Mouse (Mus musculus) heart, embryonic 12.5 days (tissue): ENCODE results near the gene 2610021A01Rik. TPM values are rescaled to one million over a fixed set of nuclear protein-coding genes. Genes with fewer than 3 reads are reported as not detected.
"Not testable (repeated sequence)": the region's sequence is repeated elsewhere in the genome, so short reads cannot be mapped to it uniquely, and the experiment has no call there.

Experiments
- ATAC-seq: fragments of 200-750 bp; cut with Nextera tagmentation; 2 replicates; pipeline ENCODE4 v1.8.0; 2017; ENCODE audit warnings: moderate TSS enrichment, moderate library complexity; ENCODE audit not compliant: insufficient number of reproducible peaks, low FRiP score
- H3K27ac ChIP-seq: fragments of 300-500 bp; sonication (generic); 2 replicates; pipeline ENCODE4 v1.5.1; 2016; ENCODE audit warnings: mild to moderate bottlenecking, moderate library complexity; ENCODE audit not compliant: poor library complexity, severe bottlenecking
- H3K27me3 ChIP-seq: fragments of 300-500 bp; sonication (generic); replicated peaks from 2 replicates; pipeline ENCODE4 v1.6.1; 2016; ENCODE audit warnings: mild to moderate bottlenecking, moderate library complexity
- H3K36me3 ChIP-seq: fragments of 300-500 bp; sonication (generic); 2 replicates; pipeline ENCODE4 v1.6.1; 2016; ENCODE audit warnings: mild to moderate bottlenecking, moderate library complexity
- H3K4me1 ChIP-seq: fragments of 300-500 bp; sonication (generic); replicated peaks from 2 replicates; pipeline ENCODE4 v1.6.1; 2016; ENCODE audit warnings: mild to moderate bottlenecking
- H3K4me2 ChIP-seq: fragments of 300-500 bp; sonication (generic); 2 replicates; pipeline ENCODE4 v1.6.1; 2016; ENCODE audit warnings: mild to moderate bottlenecking, moderate library complexity
- H3K4me3 ChIP-seq: fragments of 300-500 bp; sonication (generic); 2 replicates; pipeline ENCODE4 v1.5.1; 2016; ENCODE audit warnings: mild to moderate bottlenecking
- H3K9ac ChIP-seq: fragments of 300-500 bp; sonication (generic); 2 replicates; pipeline ENCODE4 v1.6.1; 2016; ENCODE audit warnings: mild to moderate bottlenecking, moderate library complexity
- H3K9me3 ChIP-seq: fragments of 300-500 bp; sonication (generic); replicated peaks from 2 replicates; pipeline ENCODE4 v1.6.1; 2016; ENCODE audit warnings: mild to moderate bottlenecking, moderate library complexity
- WGBS: fragments of 180-500 bp; shearing (Covaris S2); methylation state at CpG from one replicate; pipeline ENCODE4 v1.1.7; 2016; 5-methylcytosine and 5-hydroxymethylcytosine counted together
- polyA plus RNA-seq: library from polyadenylated mRNA; unstranded; fragments of >200 nt; fragmentation: Nextera tagmentation; extraction: Ambion mirVana; gene quantifications from 2 replicates; pipeline ENCODE4 v1.2.1, GENCODE M21; 2016

Gene 2610021A01Rik
- 8.3 and 9.1 TPM in 2 replicates for polyA plus RNA-seq

DNA sequence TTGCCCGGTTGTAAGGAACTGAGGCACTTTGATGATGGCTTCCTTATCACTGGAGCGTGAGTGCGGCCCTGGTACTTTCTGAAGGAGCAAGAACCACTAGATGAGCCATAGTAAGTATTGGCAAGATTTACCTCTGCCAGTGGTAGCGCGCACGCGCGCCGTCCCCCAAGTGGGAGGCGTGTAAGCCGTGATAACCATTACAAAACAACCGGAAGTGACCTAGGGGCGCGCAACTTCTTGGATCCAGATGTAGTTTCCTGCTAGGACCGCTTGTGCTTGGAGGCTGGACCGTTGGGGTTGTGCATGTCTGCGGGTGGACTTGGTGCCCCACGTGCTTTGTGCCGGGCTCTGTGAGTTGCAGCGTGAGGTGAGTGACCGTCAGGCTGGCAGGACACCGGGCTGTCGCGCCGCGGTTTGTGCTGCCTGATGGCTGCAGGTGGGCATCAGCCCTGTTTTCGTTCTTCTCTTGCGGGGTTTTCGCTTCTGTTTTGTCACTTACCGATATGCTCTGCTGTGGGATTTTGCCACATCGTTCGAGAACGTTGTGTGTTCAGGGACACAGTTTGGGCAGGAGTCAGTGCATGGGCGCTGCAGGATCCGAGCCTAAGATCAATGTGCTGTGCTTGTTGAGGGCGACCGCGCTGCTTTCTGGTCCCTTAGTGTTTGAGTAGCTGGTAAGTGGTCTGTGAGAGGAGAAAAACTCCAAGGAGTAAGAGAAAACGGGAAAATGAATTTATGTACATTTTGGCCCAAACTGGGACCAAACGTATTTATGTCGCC is at the start of gene 2610021A01Rik:
Gene 2610021A01Rik, plus strand, starts transcription at position 197 of the 780 bp plus-strand sequence.
- H3K4me2 ChIP-seq: peak within 1 kb of the TSS; percentile 85
- no peaks in the 10 kb centered on the region for H3K9me3 ChIP-seq
- H3K4me1 ChIP-seq: peaks cover 6% of the 10 kb centered on the region
- WGBS: under 1% methylated on average over 41 of the region's 41 CpGs
- H3K27me3 ChIP-seq: no peaks in the 10 kb centered on the region
- H3K27ac ChIP-seq: peak within 1 kb of the TSS; percentile 57
- peak within 1 kb of the TSS; percentile 82 for H3K9ac ChIP-seq
- peak; percentile 98 for ATAC-seq
- no peaks in the 10 kb centered on the region for H3K36me3 ChIP-seq
- H3K4me3 ChIP-seq: peak within 1 kb of the TSS; percentile 81

- H3K4me1 ChIP-seq: no peaks in the 10 kb centered on the region
- H3K27ac ChIP-seq: no peak overlapping the region
- no peaks in the 10 kb centered on the region for H3K36me3 ChIP-seq
Observed at GRCm38 (mm10) chr7:41560681-41561080, 38.3 kb upstream of the 2610021A01Rik start.

GRCm38 (mm10) chr7:41573562-41573961 is 25.5 kb upstream of the 2610021A01Rik start, which contains the start of gene Gm6871:
TSS of gene Gm6871 (minus strand) at chr7:41573662.
- not testable (repeated sequence) for H3K4me3 ChIP-seq, ATAC-seq, H3K4me1 ChIP-seq, H3K9ac ChIP-seq, H3K36me3 ChIP-seq, H3K27me3 ChIP-seq, H3K4me2 ChIP-seq, H3K27ac ChIP-seq
- H3K9me3 ChIP-seq: peaks cover 10% of the 10 kb centered on the region
- 77% methylated on average over 6 of the region's 6 CpGs for WGBS

More at GRCm38 (mm10) chr7:41560681-41561080, 38.3 kb upstream of the 2610021A01Rik start:
- H3K27me3 ChIP-seq: no peaks in the 10 kb centered on the region
- 70% methylated on average over 8 of the region's 8 CpGs for WGBS
- ATAC-seq: no peak
- peaks cover 25% of the 10 kb centered on the region for H3K9me3 ChIP-seq
- H3K4me2 ChIP-seq: no peak overlapping the region
- H3K9ac ChIP-seq: no peak overlapping the region
- H3K4me3 ChIP-seq: no peak overlapping the region

- Histone ChIP-seq H3K36me3 (no peaks in the 10 kb centered on the region), H3K4me2 (no peak overlapping the region), H3K27ac (no peak overlapping the region), H3K9ac (no peak overlapping the region), H3K4me3 (no peak overlapping the region), H3K9me3 (peaks cover 9% of the 10 kb centered on the region), H3K27me3 (no peaks in the 10 kb centered on the region), H3K4me1 (no peaks in the 10 kb centered on the region)
- 87% methylated on average over 2 of the region's 2 CpGs for WGBS
- no peak for ATAC-seq
Observed at GRCm38 (mm10) chr7:41577956-41578355, 21.1 kb upstream of the 2610021A01Rik start.

DNA sequence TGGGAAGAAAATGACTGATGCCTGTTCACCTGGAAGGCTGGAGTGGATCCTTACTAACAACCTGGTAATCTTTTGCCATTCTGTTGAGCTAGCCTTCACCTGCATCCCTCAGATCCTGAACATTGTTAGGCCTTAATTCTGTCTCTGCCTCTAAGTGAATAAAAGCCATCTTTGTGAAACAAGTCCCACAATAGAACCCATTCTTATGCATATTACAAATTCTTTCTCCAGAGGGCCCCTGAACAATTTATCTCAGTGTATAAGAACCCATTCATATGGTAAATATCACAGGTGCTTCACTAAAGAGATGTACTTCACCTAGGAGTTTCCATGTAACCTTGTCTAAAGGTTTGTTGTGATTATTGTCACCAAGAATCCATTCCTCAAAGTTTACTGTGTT is 17.0 kb upstream of the 2610021A01Rik start:
- Histone ChIP-seq H3K9me3 (peaks cover 18% of the 10 kb centered on the region), H3K4me1 (no peaks in the 10 kb centered on the region), H3K4me3 (no peak overlapping the region), H3K4me2 (no peak overlapping the region), H3K27me3 (no peaks in the 10 kb centered on the region), H3K27ac (no peak overlapping the region), H3K9ac (no peak overlapping the region), H3K36me3 (no peaks in the 10 kb centered on the region)
- ATAC-seq: no peak

DNA sequence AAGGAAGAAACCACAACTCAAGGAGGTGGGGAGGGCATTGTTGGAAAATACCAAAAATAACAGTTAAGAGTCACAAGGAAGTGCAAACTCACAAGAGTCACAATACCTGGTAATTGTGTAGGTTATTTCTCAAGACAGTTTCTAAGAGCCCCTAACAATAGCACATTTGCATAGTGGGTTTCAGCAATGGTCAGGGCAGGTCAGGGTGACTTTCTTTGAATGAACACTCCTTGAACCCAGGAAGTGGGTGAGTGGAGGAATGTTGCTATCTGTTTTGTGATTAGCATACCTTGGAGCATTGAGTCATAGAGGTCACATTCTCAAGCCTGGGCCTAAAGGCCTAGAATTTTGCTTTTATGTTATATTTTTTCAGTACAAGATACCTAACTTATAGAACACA is 11.2 kb upstream of the 2610021A01Rik start:
- H3K4me2 ChIP-seq, H3K27ac ChIP-seq, H3K4me3 ChIP-seq, H3K36me3 ChIP-seq, H3K27me3 ChIP-seq, ATAC-seq, H3K4me1 ChIP-seq, H3K9ac ChIP-seq: not testable (repeated sequence)
- H3K9me3 ChIP-seq: peaks cover 19% of the 10 kb centered on the region

DNA sequence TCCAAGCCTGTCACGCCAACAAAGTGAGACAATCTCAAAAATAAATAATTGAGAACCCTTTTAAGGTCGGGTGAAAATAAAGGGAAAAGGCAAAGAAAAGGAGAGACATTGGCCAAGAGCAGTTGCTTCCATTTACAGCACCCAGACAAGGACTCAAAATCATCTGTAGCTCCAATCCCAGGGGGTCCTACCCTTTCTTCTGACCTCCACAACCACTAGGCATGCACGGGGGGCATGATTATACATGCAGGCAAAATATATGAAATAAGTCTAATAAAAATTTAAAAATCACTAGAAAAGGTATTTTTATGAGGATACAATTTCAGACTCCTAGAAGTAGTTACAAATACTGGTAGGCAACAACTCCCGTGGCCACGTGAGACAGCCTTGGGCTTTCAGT is 415 bp upstream of the 2610021A01Rik start:
- Histone ChIP-seq H3K9me3 (no peaks in the 10 kb centered on the region), H3K4me3 (peak overlapping the region; percentile 81), H3K27me3 (no peaks in the 10 kb centered on the region), H3K9ac (peak overlapping the region; percentile 82), H3K4me2 (peak overlapping the region; percentile 85), H3K4me1 (peaks cover 6% of the 10 kb centered on the region), H3K27ac (peak overlapping the region; percentile 57; the same call in 1 of the 2 replicates), H3K36me3 (no peaks in the 10 kb centered on the region)
- 41% methylated on average over 5 of the region's 5 CpGs for WGBS
- ATAC-seq: no peak

DNA sequence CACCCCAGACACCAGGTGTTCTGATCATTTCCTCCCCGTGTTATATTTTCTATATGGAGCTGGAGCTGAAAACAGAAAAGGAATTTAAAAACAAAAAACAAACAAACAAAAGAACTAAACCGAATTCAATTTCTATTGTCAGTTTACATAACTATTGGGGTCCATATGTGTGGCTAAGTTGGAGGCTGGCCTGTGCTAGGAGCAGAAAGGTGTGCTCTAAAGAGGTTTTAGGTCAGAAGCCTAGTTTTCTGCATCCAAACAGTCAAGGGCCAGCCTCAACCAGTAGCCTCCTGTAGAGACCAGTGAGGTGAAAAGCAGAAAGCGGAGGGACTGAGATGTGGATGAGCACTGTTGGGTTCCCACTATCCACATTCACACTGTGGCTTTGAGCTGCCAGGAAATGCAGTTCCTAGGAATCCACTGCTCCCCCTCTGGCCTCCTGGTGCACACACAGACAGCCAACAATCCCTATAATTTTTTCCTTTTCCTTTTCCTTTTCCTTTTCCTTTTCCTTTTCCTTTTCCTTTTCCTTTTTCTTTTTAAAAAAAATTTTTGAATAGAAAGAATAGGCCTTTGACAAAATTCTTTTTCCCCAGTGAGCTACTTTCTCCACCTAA is 1.0 kb downstream of the 2610021A01Rik start:
- Histone ChIP-seq H3K4me1 (peaks cover 6% of the 10 kb centered on the region), H3K4me2 (peak overlapping the region; percentile 85), H3K9me3 (no peaks in the 10 kb centered on the region), H3K27ac (no peak overlapping the region), H3K36me3 (no peaks in the 10 kb centered on the region), H3K4me3 (peak overlapping the region; percentile 81), H3K27me3 (no peaks in the 10 kb centered on the region), H3K9ac (peak overlapping the region; percentile 82)
- 22% methylated on average over 3 of the region's 3 CpGs for WGBS
- no peak for ATAC-seq

DNA sequence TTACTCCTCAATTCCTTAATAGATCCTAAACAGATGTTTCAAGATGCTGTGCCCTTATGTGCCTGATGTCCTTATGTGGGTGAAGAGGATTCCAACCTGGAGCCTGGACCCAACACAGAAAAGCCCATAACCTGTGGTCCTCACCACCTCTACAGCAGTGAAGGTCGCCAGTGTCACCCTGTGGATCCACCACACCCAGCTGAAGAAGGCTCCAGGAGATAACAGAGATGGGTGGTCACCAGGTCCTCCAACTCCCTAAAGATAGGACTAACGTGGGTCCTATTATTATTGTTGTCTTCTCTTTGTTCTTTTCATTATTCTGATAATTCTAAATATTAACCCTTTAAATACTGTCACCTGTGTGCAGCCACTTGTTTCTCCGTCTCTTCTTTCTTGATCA is 12.6 kb downstream of the 2610021A01Rik start:
- peaks cover 33% of the 10 kb centered on the region for H3K36me3 ChIP-seq
- no peaks in the 10 kb centered on the region for H3K4me1 ChIP-seq
- H3K4me2 ChIP-seq: no peak overlapping the region
- H3K9me3 ChIP-seq: no peaks in the 10 kb centered on the region
- WGBS: 68% methylated on average over 3 of the region's 3 CpGs
- no peak overlapping the region for H3K9ac ChIP-seq
- no peak overlapping the region for H3K4me3 ChIP-seq
- no peaks in the 10 kb centered on the region for H3K27me3 ChIP-seq
- ATAC-seq: no peak
- no peak overlapping the region for H3K27ac ChIP-seq

- not testable (repeated sequence) for H3K27ac ChIP-seq, H3K4me2 ChIP-seq, H3K27me3 ChIP-seq, H3K4me1 ChIP-seq, H3K4me3 ChIP-seq, H3K9me3 ChIP-seq, ATAC-seq, H3K9ac ChIP-seq
- peaks cover 44% of the 10 kb centered on the region for H3K36me3 ChIP-seq
- WGBS: 92% methylated on average over 1 of the region's 1 CpGs
Observed at GRCm38 (mm10) chr7:41616241-41616640, 17.2 kb downstream of the 2610021A01Rik start.

DNA sequence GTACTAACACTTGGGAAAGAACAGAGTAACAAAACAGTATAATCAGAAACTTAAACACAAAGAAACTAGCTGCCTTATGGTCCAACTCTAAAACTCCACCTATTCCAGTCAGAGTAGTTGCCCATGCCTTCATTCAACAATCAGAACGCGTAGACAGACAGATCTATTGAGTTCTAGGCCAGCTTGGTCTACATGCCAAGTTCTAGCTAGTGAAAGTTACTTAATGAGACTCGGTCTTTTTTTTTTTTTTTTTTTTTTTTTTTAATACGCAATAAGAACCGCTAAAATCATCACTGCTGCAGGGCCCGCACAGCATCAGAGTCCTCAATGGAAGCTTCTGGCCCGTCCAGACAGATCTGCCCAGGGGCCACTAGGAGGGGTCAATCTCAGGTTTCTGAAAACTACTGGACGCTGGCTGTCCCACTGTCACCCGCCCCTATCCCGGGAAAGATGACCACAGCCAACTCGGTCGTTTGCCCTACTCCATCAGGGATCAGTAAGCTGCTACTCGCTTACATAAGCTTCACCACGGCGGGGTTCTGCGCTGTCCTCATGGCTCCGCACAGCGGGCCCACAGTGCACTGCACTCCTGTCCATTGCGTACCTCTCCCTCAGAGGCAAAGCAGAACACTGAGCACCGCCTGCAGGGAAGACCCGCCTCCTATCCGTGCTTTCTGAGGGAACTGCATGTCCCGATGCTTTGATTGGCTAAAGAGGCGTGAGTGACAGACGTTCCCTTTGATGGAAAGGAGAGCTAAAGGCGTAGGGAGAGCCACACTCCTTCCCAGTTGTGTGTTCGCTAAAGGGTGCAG is 33.6 kb downstream of the 2610021A01Rik start, which contains the start of gene Zfp788:
Gene Zfp788, plus strand, starts transcription at position 795 of the 812 bp plus-strand sequence.
- peaks cover 6% of the 10 kb centered on the region for H3K4me1 ChIP-seq
- H3K27me3 ChIP-seq: no peaks in the 10 kb centered on the region
- peak; percentile 97 for ATAC-seq
- peak within 1 kb of the TSS; percentile 90 for H3K4me2 ChIP-seq
- H3K9me3 ChIP-seq: 0 out of 2 replicates have a peak, but pooled peaks cover 2% of the 10 kb centered on the region
- H3K4me3 ChIP-seq: peak within 1 kb of the TSS; percentile 69
- 1% methylated on average over 27 of the region's 27 CpGs for WGBS
- H3K27ac ChIP-seq: peak within 1 kb of the TSS; percentile 93
- peak within 1 kb of the TSS; percentile 68 for H3K9ac ChIP-seq
- H3K36me3 ChIP-seq: peaks cover 31% of the 10 kb centered on the region
